Mouse (Mus musculus): ENCODE results near the gene Serpinb6c.

GRCm38 (mm10) chr13:33942212-33942779 lies 36.8 kb upstream of the Serpinb6c start:
- TF ChIP-seq CTCF (IDR thresholded peaks at IDR 0.05; ENCODE audit: low read depth, low read length) (no peak), GATA1 (IDR thresholded peaks at IDR 0.05; ENCODE audit: borderline replicate concordance, low read length) (no peak), TAL1 (conservative IDR thresholded peaks at IDR 0.05; ENCODE audit: low read depth, low read length) (no peak), POLR2AphosphoS5 (IDR thresholded peaks at IDR 0.05; ENCODE audit: insufficient replicate concordance, low read depth, low read length) (no peak)
